Mouse (Mus musculus): Measurements from ENCODE around the gene Spryd3. TPM values are rescaled to one million over a fixed set of nuclear protein-coding genes. Genes with fewer than 3 reads are reported as not detected.
A peak's percentile ranks its signal among the peaks of the same experiment; 100 is the strongest.

Spryd3 gene
- polyA plus RNA-seq, 1 experiment from 2014 or later = 20.9 TPM

DNA sequence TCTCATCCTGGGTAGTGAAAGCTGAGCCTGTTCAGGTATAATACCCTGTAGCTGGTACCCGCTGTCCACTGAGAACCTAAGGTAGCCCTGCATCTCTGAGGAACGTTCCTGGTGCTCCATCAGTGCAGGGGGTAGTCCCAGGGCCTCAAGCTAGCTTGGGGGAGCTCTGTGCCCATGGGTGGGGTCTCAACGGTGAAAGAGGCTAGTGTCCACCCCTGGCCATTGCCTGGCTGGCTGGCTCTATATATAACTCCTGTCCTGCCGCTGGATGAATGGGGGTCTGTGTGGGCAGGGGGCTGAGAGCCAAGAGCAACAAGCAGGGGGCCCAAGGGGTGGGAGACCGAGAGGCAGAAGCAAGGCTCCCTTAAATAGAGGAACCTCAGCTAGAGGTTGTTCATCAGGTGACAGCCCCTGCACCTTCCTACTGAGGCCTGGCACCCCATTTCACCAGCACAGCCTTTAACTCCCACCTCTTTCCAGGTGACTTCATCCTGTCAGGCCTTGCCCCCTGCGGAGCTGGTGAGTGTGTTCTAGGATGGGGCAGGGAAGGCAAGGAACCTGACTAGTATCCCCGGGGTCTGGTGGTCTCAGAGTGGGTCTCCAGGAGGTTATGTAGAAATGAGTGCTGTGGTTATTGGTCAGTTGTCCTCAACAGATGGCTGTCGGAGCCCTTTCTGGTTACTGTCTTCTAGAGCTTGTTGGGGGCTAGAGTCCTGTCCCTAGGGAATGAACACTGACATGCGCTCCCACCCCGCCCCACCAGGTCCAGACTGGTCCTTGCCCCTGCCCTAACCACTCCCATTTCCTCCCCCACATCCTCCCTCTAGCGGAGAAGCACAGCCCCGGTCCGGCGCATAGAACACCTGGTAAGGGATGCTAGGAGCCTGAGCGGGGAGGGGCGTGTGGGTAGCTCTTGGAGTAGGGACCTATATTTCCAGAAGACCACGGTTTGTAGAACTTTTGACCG is 30.0 kb downstream of the Spryd3 start:
- no peak overlapping the region for H3K9ac ChIP-seq (ENCODE audit: low read length)
- peaks cover 30% of the 10 kb centered on the region for H3K27me3 ChIP-seq (replicated peaks; ENCODE audit: control insufficient read depth, insufficient read depth, low read length)
- H3K36me3 ChIP-seq (ENCODE audit: control insufficient read depth, insufficient read depth, low read length) = no peaks in the 10 kb centered on the region
- H3K4me2 ChIP-seq (ENCODE audit: low read length) = peak overlapping the region; percentile 55; the same call in 1 of the 2 replicates
- peaks cover 16% of the 10 kb centered on the region for H3K4me1 ChIP-seq (ENCODE audit: control insufficient read depth, insufficient read depth, low read length)
- H3K9me3 ChIP-seq (replicated peaks; ENCODE audit: control insufficient read depth, low read length) = no peaks in the 10 kb centered on the region
- H3K4me3 ChIP-seq (ENCODE audit: low read depth, low read length) = peak overlapping the region; percentile 28; the same call in 1 of the 2 replicates
- no peak for ATAC-seq
- H3K27ac ChIP-seq (ENCODE audit: low read depth, low read length) = no peak overlapping the region
- WGBS = 26% methylated on average over 18 of the region's 18 CpGs
- DNase-seq (ENCODE audit: low spot score) = no peak

DNA sequence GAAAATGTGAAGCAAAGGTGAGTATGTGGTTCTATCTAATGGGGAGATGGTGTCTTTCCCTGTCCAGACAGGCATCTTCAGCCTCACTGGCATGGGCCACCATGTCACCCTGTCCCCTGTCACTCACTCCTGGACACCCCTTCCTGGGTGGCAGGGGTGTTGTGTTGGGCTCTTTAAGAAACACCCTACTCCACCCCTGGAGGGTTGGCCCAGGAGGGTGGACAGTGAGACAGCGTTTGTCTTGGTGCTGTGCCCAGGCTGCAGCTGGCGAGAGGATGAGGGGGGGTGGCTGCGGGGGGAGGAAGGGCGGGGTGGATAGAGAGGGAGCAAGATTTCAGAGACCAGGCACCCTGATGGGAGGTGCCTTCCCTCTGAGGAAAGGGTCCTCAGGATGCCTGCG is 30.7 kb downstream of the Spryd3 start:
- no peak overlapping the region for H3K4me2 ChIP-seq (ENCODE audit: low read length)
- WGBS = 40% methylated on average over 5 of the region's 5 CpGs

DNA sequence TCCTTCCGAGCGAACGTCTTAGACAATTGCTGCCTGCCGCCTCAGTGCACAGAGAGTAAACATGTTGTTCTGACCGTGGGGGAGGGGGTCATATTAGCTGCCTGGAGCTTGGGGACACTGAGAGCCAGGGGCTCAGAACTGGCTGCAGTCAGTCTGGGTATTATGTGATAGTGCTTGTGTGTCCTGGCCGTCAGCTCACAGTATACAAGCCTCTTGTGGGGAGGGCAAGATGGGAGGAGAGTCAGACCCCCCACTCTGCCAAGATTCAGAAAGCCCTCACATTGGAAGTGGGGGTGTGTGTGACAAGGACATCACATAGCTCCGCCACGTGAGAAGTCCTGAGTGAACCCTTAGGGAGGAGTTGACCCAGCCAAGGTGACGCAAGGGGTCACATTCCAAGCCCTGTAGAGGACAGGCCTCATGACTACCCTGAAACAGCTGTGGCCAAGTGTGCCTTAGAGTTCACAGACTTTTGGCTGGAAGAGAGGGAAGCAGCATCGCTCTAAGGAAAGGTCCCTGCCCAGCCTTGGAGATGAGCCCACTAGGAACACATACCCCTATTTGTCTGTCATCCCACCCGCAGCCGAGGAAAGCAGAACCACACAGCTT is 32.0 kb downstream of the Spryd3 start:
- DNase-seq (ENCODE audit: low spot score) = peak; percentile 35
- Histone ChIP-seq H3K9me3 (replicated peaks; ENCODE audit: control insufficient read depth, low read length) (no peaks in the 10 kb centered on the region), H3K9ac (ENCODE audit: low read length) (no peak overlapping the region), H3K36me3 (ENCODE audit: control insufficient read depth, insufficient read depth, low read length) (no peaks in the 10 kb centered on the region), H3K4me3 (ENCODE audit: low read depth, low read length) (no peak overlapping the region), H3K27ac (ENCODE audit: low read depth, low read length) (no peak overlapping the region), H3K4me1 (ENCODE audit: control insufficient read depth, insufficient read depth, low read length) (peaks cover 18% of the 10 kb centered on the region), H3K27me3 (replicated peaks; ENCODE audit: control insufficient read depth, insufficient read depth, low read length) (peaks cover 30% of the 10 kb centered on the region), H3K4me2 (ENCODE audit: low read length) (peak overlapping the region; percentile 14; the same call in 1 of the 2 replicates)
- ATAC-seq = no peak
- WGBS = 31% methylated on average over 12 of the region's 12 CpGs

More for the DNA sequence above, 30.7 kb downstream of the Spryd3 start:
- no peak overlapping the region for H3K27ac ChIP-seq (ENCODE audit: low read depth, low read length)
- H3K36me3 ChIP-seq (ENCODE audit: control insufficient read depth, insufficient read depth, low read length) = no peaks in the 10 kb centered on the region
- H3K4me1 ChIP-seq (ENCODE audit: control insufficient read depth, insufficient read depth, low read length) = peaks cover 18% of the 10 kb centered on the region
- H3K9me3 ChIP-seq (replicated peaks; ENCODE audit: control insufficient read depth, low read length) = no peaks in the 10 kb centered on the region
- no peak for ATAC-seq
- H3K27me3 ChIP-seq (replicated peaks; ENCODE audit: control insufficient read depth, insufficient read depth, low read length) = peaks cover 30% of the 10 kb centered on the region
- no peak for DNase-seq (ENCODE audit: low spot score)
- no peak overlapping the region for H3K4me3 ChIP-seq (ENCODE audit: low read depth, low read length)
- no peak overlapping the region for H3K9ac ChIP-seq (ENCODE audit: low read length)

DNA sequence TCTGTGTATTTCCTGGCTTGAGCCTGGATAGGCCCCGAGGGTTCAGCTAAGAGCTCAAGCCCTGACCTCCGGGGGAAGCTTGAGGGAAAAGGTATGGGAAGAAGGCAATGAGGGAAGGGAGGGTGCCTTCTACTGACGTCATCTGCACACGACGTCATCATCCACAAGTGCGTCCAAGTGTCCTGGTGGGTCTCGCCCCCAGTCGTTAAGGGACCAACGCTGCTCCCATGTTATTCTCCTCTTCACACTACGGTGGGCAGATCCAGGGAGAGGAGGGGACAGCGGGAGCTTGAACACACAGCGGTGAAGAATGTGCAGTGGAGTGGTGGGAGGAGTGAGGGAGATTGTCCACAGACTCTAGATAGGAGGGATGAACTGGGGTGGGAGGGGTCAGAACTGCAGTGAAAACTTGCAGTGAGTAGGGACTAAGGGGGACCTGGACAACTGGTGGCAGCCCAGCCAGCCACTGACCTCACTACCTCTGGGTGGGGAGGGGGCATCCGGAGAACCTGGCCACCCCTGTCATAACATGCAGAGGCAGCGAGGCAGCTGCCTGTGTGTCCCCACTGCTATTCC is 32.6 kb downstream of the Spryd3 start:
- Histone ChIP-seq H3K36me3 (ENCODE audit: control insufficient read depth, insufficient read depth, low read length) (0 out of 2 replicates have a peak, but pooled peaks cover 1% of the 10 kb centered on the region), H3K4me3 (ENCODE audit: low read depth, low read length) (no peak overlapping the region), H3K9me3 (replicated peaks; ENCODE audit: control insufficient read depth, low read length) (no peaks in the 10 kb centered on the region), H3K27ac (ENCODE audit: low read depth, low read length) (0 out of 2 replicates have a peak overlapping the region, but pooled peaks have one; percentile 35), H3K4me1 (ENCODE audit: control insufficient read depth, insufficient read depth, low read length) (peaks cover 18% of the 10 kb centered on the region), H3K27me3 (replicated peaks; ENCODE audit: control insufficient read depth, insufficient read depth, low read length) (peaks cover 30% of the 10 kb centered on the region), H3K9ac (ENCODE audit: low read length) (no peak overlapping the region), H3K4me2 (ENCODE audit: low read length) (peak overlapping the region; percentile 14; the same call in 1 of the 2 replicates)
- DNase-seq (ENCODE audit: low spot score) = no peak
- 9% methylated on average over 14 of the region's 14 CpGs for WGBS
- ATAC-seq = no peak

DNA sequence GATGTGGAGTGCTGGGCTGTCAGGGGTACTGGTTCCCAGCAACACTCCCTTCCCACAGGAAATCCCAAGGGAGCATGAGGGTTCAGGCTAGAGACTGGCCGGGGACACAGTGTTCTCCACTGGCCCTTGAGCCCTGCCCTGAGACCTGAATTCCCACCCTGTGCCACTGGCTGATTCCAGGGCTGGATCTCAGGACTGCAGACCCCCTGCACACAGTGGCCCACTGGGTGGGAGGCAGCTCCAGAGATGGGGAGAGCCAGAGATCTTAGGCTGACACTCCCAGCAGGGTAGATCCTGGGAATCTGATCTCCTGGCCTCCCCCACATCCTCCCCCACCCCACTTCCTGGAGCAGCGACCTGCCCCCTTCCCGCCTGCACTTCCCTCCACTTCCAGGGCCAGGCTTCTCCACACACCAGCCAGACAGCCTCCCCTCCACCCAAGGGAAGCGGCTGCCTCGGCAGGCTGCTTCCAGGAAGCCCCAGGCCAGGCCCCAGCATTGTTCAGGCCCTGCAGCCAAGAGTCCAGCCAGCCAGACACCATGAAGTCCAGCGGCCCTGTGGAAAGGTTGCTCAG is 33.4 kb downstream of the Spryd3 start:
- Histone ChIP-seq H3K27ac (ENCODE audit: low read depth, low read length) (peak overlapping the region; percentile 41; the same call in 1 of the 2 replicates), H3K27me3 (replicated peaks; ENCODE audit: control insufficient read depth, insufficient read depth, low read length) (peaks cover 27% of the 10 kb centered on the region), H3K9ac (ENCODE audit: low read length) (0 out of 2 replicates have a peak overlapping the region, but pooled peaks have one; percentile 6), H3K9me3 (replicated peaks; ENCODE audit: control insufficient read depth, low read length) (no peaks in the 10 kb centered on the region), H3K4me1 (ENCODE audit: control insufficient read depth, insufficient read depth, low read length) (peaks cover 18% of the 10 kb centered on the region), H3K4me3 (ENCODE audit: low read depth, low read length) (no peak overlapping the region; the same call in 1 of the 2 replicates), H3K4me2 (ENCODE audit: low read length) (no peak overlapping the region), H3K36me3 (ENCODE audit: control insufficient read depth, insufficient read depth, low read length) (peaks cover 10% of the 10 kb centered on the region; the same call in 1 of the 2 replicates)
- 24% methylated on average over 6 of the region's 6 CpGs for WGBS
- ATAC-seq (no peak), DNase-seq (ENCODE audit: low spot score) (no peak)

DNA sequence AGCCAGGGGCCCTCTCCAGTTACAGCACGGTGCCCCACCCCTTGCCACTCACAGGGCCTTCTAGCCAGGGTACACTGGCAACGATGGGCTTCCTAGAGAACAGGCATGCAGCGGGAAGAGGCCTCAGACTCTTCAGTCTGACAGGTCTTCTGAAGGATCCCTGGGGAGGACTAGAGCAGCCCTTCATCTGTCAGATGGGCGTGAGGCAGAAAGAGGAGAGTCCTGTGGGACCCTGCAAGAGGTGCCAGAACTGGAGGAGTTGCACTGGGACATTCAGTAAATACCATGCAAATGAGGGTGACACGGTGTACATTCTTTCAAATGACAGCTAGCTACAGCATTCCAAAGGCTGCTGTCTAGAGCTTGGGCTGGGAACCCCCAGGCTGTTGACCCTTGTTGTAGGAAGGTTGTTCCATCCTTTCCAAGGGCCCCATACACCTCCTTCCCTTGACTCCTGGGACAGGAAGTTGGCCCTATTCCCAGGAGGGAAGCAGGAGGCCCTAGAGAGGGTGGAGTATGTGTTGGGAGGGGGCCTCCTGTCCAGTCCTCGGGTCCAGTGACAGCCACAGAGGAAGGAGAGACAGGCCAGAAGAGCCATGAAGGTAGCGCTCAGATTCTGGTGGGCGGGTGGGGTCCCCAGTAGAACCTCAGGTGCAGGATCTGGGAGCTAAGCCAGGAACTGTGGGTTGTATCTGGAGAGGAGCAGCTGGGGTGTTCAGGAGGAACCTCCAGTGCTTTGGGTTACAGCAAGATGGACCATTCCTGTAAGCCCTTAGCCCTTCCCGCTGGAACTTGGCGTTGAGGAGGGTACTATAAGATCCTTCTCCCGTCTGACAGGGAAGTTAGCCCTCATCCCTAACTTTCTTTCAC is 34.1 kb downstream of the Spryd3 start:
- Histone ChIP-seq H3K4me2 (ENCODE audit: low read length) (no peak overlapping the region), H3K9ac (ENCODE audit: low read length) (no peak overlapping the region), H3K27ac (ENCODE audit: low read depth, low read length) (peak overlapping the region; percentile 41; the same call in 1 of the 2 replicates), H3K9me3 (replicated peaks; ENCODE audit: control insufficient read depth, low read length) (no peaks in the 10 kb centered on the region), H3K4me3 (ENCODE audit: low read depth, low read length) (no peak overlapping the region), H3K27me3 (replicated peaks; ENCODE audit: control insufficient read depth, insufficient read depth, low read length) (peaks cover 20% of the 10 kb centered on the region), H3K4me1 (ENCODE audit: control insufficient read depth, insufficient read depth, low read length) (peaks cover 14% of the 10 kb centered on the region), H3K36me3 (ENCODE audit: control insufficient read depth, insufficient read depth, low read length) (peaks cover 15% of the 10 kb centered on the region)
- DNase-seq (ENCODE audit: low spot score) (peak; percentile 50), ATAC-seq (peak; percentile 4; the same call in 1 of the 2 replicates)
- WGBS = 42% methylated on average over 11 of the region's 11 CpGs

DNA sequence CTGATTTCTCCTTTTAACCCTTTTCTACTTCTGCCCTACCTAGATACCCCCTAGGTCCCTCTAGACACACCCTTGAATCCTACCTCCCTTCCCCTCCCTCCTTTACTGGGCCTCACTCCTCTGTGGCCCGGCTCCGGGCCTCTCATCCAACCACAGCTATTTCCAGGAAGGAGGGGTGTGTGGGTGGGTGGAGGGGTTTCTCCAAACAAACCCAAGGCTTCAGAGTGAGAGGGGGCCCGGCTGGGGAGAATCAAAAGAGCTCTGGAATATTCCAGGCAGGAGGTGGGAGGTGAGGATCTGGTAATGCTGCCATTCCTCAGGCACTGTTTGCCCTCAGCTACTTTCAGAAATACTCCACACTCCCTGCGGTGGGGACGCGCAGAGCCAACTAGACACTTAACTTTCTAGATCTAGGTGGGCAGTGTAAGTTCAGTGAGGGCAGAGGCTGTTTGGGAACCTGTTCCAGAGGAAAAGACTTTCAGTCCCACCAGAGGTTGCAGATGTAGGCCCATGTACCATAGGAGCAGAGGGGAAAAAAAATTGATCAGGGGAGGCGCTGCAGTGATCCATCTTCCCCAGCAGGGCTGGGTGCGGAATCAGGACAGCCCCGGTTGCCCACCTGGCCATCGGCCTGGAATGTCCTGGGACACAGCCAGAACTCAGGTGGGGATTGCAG is 34.9 kb downstream of the Spryd3 start:
- H3K27ac ChIP-seq (ENCODE audit: low read depth, low read length) = peak overlapping the region; percentile 33; the same call in 1 of the 2 replicates
- no peak for DNase-seq (ENCODE audit: low spot score)
- H3K9ac ChIP-seq (ENCODE audit: low read length) = no peak overlapping the region

More for the DNA sequence above, 34.9 kb downstream of the Spryd3 start:
- peaks cover 11% of the 10 kb centered on the region for H3K4me1 ChIP-seq (ENCODE audit: control insufficient read depth, insufficient read depth, low read length)
- H3K9me3 ChIP-seq (replicated peaks; ENCODE audit: control insufficient read depth, low read length) = no peaks in the 10 kb centered on the region
- WGBS = 32% methylated on average over 10 of the region's 10 CpGs
- peak overlapping the region; percentile 80 for H3K4me2 ChIP-seq (ENCODE audit: low read length)
- peaks cover 20% of the 10 kb centered on the region for H3K36me3 ChIP-seq (ENCODE audit: control insufficient read depth, insufficient read depth, low read length)
- H3K4me3 ChIP-seq (ENCODE audit: low read depth, low read length) = peak overlapping the region; percentile 45
- ATAC-seq = peak; percentile 18; the same call in 1 of the 2 replicates
- H3K27me3 ChIP-seq (replicated peaks; ENCODE audit: control insufficient read depth, insufficient read depth, low read length) = peaks cover 12% of the 10 kb centered on the region

All from forebrain, embryonic 14.5 days (tissue).